Comparison of ENCODE assay signal across 9 mouse cellular contexts in genomic region chr2:13175536-13176303, GRCm38 (mm10).
DNase-seq lines count a peak whose midpoint lies in the region; ATAC-seq lines count a peak whose summit lies in the region.
"Had no signal": no experiment of that assay in that cellular context is flagged by ENCODE, and none has a peak within 500 bp of the region (broad histone marks: within the 10 kb centered on the region; RNA-seq: fewer than 3 reads in every experiment).

No protein-coding gene starts in this region.

- H3K9me3 ChIP-seq in hindbrain, embryonic 13.5 days, result no peaks in the 10 kb centered on the region

- 29% methylated on average over 28 of the region's 28 CpGs for WGBS in hindbrain, embryonic 13.5 days

- peak overlapping the region; percentile 25 for H3K4me3 ChIP-seq in hindbrain, embryonic 13.5 days

- peak overlapping the region; percentile 59 for H3K4me2 ChIP-seq in hindbrain, embryonic 13.5 days

- 0 out of 2 replicates have a peak, but pooled peaks cover 2% of the 10 kb centered on the region for H3K27me3 ChIP-seq in hindbrain, embryonic 13.5 days

- ATAC-seq in hindbrain, embryonic 13.5 days (ENCODE audit: low FRiP score), result peak; percentile 85
- ATAC-seq: intestine, postnatal 0 days had no signal

- H3K36me3 ChIP-seq in hindbrain, embryonic 13.5 days, result no peaks in the 10 kb centered on the region

- peak overlapping the region; percentile 53 for H3K9ac ChIP-seq in hindbrain, embryonic 13.5 days

- peak; percentile 69 for DNase-seq in heart, adult 11 months
- DNase-seq in heart, adult 18-20 months, result no peak
- DNase-seq in embryo, embryonic 10.5 days (ENCODE audit: low spot score), result peak; percentile 46
- peak; percentile 33 for DNase-seq in neural tube, embryonic 10.5 days (ENCODE audit: extremely low spot score, low spot score)
- no peak for DNase-seq in urinary bladder, postnatal 25 days (ENCODE audit: low spot score)
- no peak for DNase-seq in lung, postnatal 4 days
- DNase-seq in thymus, postnatal 25 days, result no peak

- H3K27ac ChIP-seq in hindbrain, embryonic 13.5 days, result peak overlapping the region; percentile 84

- peaks cover 44% of the 10 kb centered on the region for H3K4me1 ChIP-seq in hindbrain, embryonic 13.5 days (replicated peaks)

Comparison
In these comparisons a context has a peak if more than half of its experiments do, and no peak if none do; other contexts are left out.
1. DNase-seq: peak in heart, adult 11 months (single experiment), embryo, embryonic 10.5 days (single experiment) and neural tube, embryonic 10.5 days (single experiment); none in heart, adult 18-20 months (0 of 2), urinary bladder, postnatal 25 days (single experiment), lung, postnatal 4 days (0 of 2) and thymus, postnatal 25 days (single experiment).